ENCODE assay signal across 26 mouse cellular contexts in genomic region chr8:106263928-106264327, GRCm38 (mm10). TPM values are rescaled to one million over a fixed set of nuclear protein-coding genes. Genes with fewer than 3 reads are reported as not detected.
A peak's percentile ranks its signal among the peaks of the same experiment; 100 is the strongest.
DNase-seq lines count a peak whose midpoint lies in the region; ATAC-seq lines count a peak whose summit lies in the region.
"Had no signal": no experiment of that assay in that cellular context is flagged by ENCODE, and none has a peak within 500 bp of the region (broad histone marks: within the 10 kb centered on the region; RNA-seq: fewer than 3 reads in every experiment).

No protein-coding gene starts in this region.

- WGBS in forebrain, embryonic 14.5 days = 69% methylated on average over 4 of the region's 4 CpGs
- 79% methylated on average over 4 of the region's 4 CpGs for WGBS in forebrain, embryonic 12.5 days
- WGBS in neural tube, embryonic 14.5 days = 70% methylated on average over 4 of the region's 4 CpGs
- 79% methylated on average over 4 of the region's 4 CpGs for WGBS in liver, embryonic 11.5 days

- no peak overlapping the region for H3K27ac ChIP-seq in forebrain, embryonic 14.5 days (ENCODE audit: low read depth, low read length)
- no peak overlapping the region for H3K27ac ChIP-seq in forebrain, embryonic 12.5 days
- H3K27ac ChIP-seq in neural tube, embryonic 14.5 days (ENCODE audit: low read depth, low read length) = no peak overlapping the region
- no peak overlapping the region for H3K27ac ChIP-seq in liver, embryonic 11.5 days (ENCODE audit: low read depth, low read length)
- H3K27ac ChIP-seq: embryonic facial prominence, embryonic 13.5 days; heart, embryonic 13.5 days; liver, embryonic 13.5 days had no signal

- no peak overlapping the region for H3K9ac ChIP-seq in forebrain, embryonic 14.5 days (ENCODE audit: low read length)
- H3K9ac ChIP-seq in forebrain, embryonic 12.5 days = no peak overlapping the region
- 0 out of 2 replicates have a peak overlapping the region, but pooled peaks have one; percentile 11 for H3K9ac ChIP-seq in neural tube, embryonic 14.5 days (replicated peaks; ENCODE audit: low read depth, low read length)
- no peak overlapping the region for H3K9ac ChIP-seq in liver, embryonic 11.5 days (ENCODE audit: low read depth, low read length)
- H3K9ac ChIP-seq: embryonic facial prominence, embryonic 13.5 days; heart, embryonic 13.5 days; liver, embryonic 13.5 days had no signal

- peak; percentile 30; the same call in 1 of the 2 replicates for ATAC-seq in forebrain, embryonic 14.5 days
- ATAC-seq in forebrain, embryonic 12.5 days (ENCODE audit: low FRiP score) = no peak
- no peak for ATAC-seq in neural tube, embryonic 14.5 days (ENCODE audit: low read depth)
- ATAC-seq in liver, embryonic 11.5 days (replicated peaks; ENCODE audit: low FRiP score) = no peak; the same call in 1 of the 2 replicates
- ATAC-seq: CD4-positive, CD25-positive, alpha-beta regulatory T cell, adult 4 months; intestine, embryonic 16.5 days; lung, postnatal 0 days had no signal

- no peaks in the 10 kb centered on the region for H3K9me3 ChIP-seq in forebrain, embryonic 14.5 days (replicated peaks; ENCODE audit: control insufficient read depth, low read length)
- H3K9me3 ChIP-seq in forebrain, embryonic 12.5 days = no peaks in the 10 kb centered on the region
- no peaks in the 10 kb centered on the region for H3K9me3 ChIP-seq in neural tube, embryonic 14.5 days (ENCODE audit: control insufficient read depth, low read length)
- H3K9me3 ChIP-seq in liver, embryonic 11.5 days (ENCODE audit: control insufficient read depth, low read length) = no peaks in the 10 kb centered on the region
- H3K9me3 ChIP-seq: embryonic facial prominence, embryonic 13.5 days; heart, embryonic 13.5 days; liver, embryonic 13.5 days; megakaryocyte, embryonic 14.5 days had no signal

- peaks cover 8% of the 10 kb centered on the region for H3K4me1 ChIP-seq in forebrain, embryonic 14.5 days (ENCODE audit: control insufficient read depth, insufficient read depth, low read length)
- peaks cover 14% of the 10 kb centered on the region for H3K4me1 ChIP-seq in forebrain, embryonic 12.5 days
- H3K4me1 ChIP-seq in neural tube, embryonic 14.5 days (ENCODE audit: control insufficient read depth, insufficient read depth, low read length) = no peaks in the 10 kb centered on the region
- no peaks in the 10 kb centered on the region for H3K4me1 ChIP-seq in liver, embryonic 11.5 days (replicated peaks; ENCODE audit: control insufficient read depth, insufficient read depth, low read length)

- H3K4me3 ChIP-seq in forebrain, embryonic 14.5 days (ENCODE audit: low read depth, low read length) = no peak overlapping the region
- no peak overlapping the region for H3K4me3 ChIP-seq in forebrain, embryonic 12.5 days (replicated peaks)
- no peak overlapping the region for H3K4me3 ChIP-seq in neural tube, embryonic 14.5 days (ENCODE audit: low read depth, low read length)
- no peak overlapping the region for H3K4me3 ChIP-seq in liver, embryonic 11.5 days (ENCODE audit: low read depth, low read length)
- H3K4me3 ChIP-seq: embryonic facial prominence, embryonic 13.5 days; heart, embryonic 13.5 days; liver, embryonic 13.5 days; megakaryocyte, embryonic 14.5 days had no signal

- H3K27me3 ChIP-seq in forebrain, embryonic 14.5 days (replicated peaks; ENCODE audit: control insufficient read depth, insufficient read depth, low read length) = no peaks in the 10 kb centered on the region
- no peaks in the 10 kb centered on the region for H3K27me3 ChIP-seq in forebrain, embryonic 12.5 days
- H3K27me3 ChIP-seq in neural tube, embryonic 14.5 days (ENCODE audit: control insufficient read depth, insufficient read depth, low read length) = no peaks in the 10 kb centered on the region
- no peaks in the 10 kb centered on the region; the same call in 1 of the 2 replicates for H3K27me3 ChIP-seq in liver, embryonic 11.5 days (replicated peaks; ENCODE audit: control insufficient read depth, insufficient read depth, low read length)
- H3K27me3 ChIP-seq: embryonic facial prominence, embryonic 13.5 days; heart, embryonic 13.5 days; liver, embryonic 13.5 days had no signal

- DNase-seq in forebrain, embryonic 14.5 days (ENCODE audit: low spot score) = peak; percentile 49
- DNase-seq in left cerebral cortex, postnatal 4 days = peak; percentile 72
- DNase-seq in left cerebral cortex, adult 18-20 months (ENCODE audit: low spot score in 2 of 2) = no peak
- DNase-seq in neural tube, embryonic 10.5 days (ENCODE audit: extremely low spot score, low spot score) = no peak
- DNase-seq in liver, embryonic 11.5 days (ENCODE audit: low spot score) = no peak
- DNase-seq: adrenal gland, postnatal 25 days; cerebellum, adult 2 months; gastrocnemius, postnatal 10 days; heart, postnatal 10 days; kidney, adult 8-10 months; kidney, postnatal 10 days; layer of hippocampus, adult 9-11 months; liver, embryonic 13.5 days; lung, adult 18-20 months; lung, postnatal 4 days; right cerebral cortex, adult 18-20 months; spleen, adult 18-20 months; thymus, postnatal 14 days had no signal

- H3K36me3 ChIP-seq in forebrain, embryonic 14.5 days (ENCODE audit: control insufficient read depth, insufficient read depth, low read length) = peaks cover 43% of the 10 kb centered on the region
- H3K36me3 ChIP-seq in forebrain, embryonic 12.5 days (replicated peaks) = peaks cover 28% of the 10 kb centered on the region
- H3K36me3 ChIP-seq in neural tube, embryonic 14.5 days (ENCODE audit: control insufficient read depth, insufficient read depth, low read length) = peaks cover 15% of the 10 kb centered on the region
- no peaks in the 10 kb centered on the region; the same call in 1 of the 2 replicates for H3K36me3 ChIP-seq in liver, embryonic 11.5 days (ENCODE audit: control insufficient read depth, insufficient read depth, low read length)
- H3K36me3 ChIP-seq: liver, embryonic 13.5 days had no signal

- intact Hi-C loops in left cerebral cortex, postnatal 4 days (cut with DNase I) = loop anchor here (10.0 kb wide), 1 partner anchor 131 kb away; no protein-coding TSS in a partner anchor

- no peak overlapping the region for H3K4me2 ChIP-seq in forebrain, embryonic 14.5 days (ENCODE audit: low read length)
- H3K4me2 ChIP-seq in forebrain, embryonic 12.5 days = no peak overlapping the region
- H3K4me2 ChIP-seq in neural tube, embryonic 14.5 days (ENCODE audit: low read depth, low read length) = no peak overlapping the region
- no peak overlapping the region for H3K4me2 ChIP-seq in liver, embryonic 11.5 days
- H3K4me2 ChIP-seq: embryonic facial prominence, embryonic 13.5 days; heart, embryonic 13.5 days; liver, embryonic 13.5 days had no signal

RNA-seq across cellular contexts. Expression of gene Prmt7, which starts 53.2 kb away (rescaled TPM):
- 54.1 and 59.5 TPM in 2 replicates for polyA plus RNA-seq in forebrain, embryonic 14.5 days (2014; fragmentation: Nextera tagmentation; extraction: Ambion mirVana)
- polyA plus RNA-seq in forebrain, embryonic 12.5 days (2016; fragmentation: Nextera tagmentation; extraction: Ambion mirVana) = 58.7 and 59.2 TPM in 2 replicates
- 10 to 100 TPM; 45.7 to 49.5 TPM for total RNA-seq in left cerebral cortex, postnatal 4 days (2021)
- total RNA-seq in left cerebral cortex, adult 18-20 months (2021) = 10 to 100 TPM; 34.2 to 40.0 TPM
- 65.7 and 67.8 TPM in 2 replicates for polyA plus RNA-seq in neural tube, embryonic 14.5 days (2014; fragmentation: Nextera tagmentation; extraction: Ambion mirVana)
- polyA plus RNA-seq in liver, embryonic 11.5 days (2014; fragmentation: Nextera tagmentation; extraction: Ambion mirVana) = 65.1 and 75.7 TPM in 2 replicates

RNA-seq across cellular contexts. Expression of gene Slc7a6os, which starts 53.2 kb away (rescaled TPM):
- 27.7 and 33.8 TPM in 2 replicates for polyA plus RNA-seq in forebrain, embryonic 14.5 days (2014; fragmentation: Nextera tagmentation; extraction: Ambion mirVana)
- polyA plus RNA-seq in forebrain, embryonic 12.5 days (2016; fragmentation: Nextera tagmentation; extraction: Ambion mirVana) = 33.3 and 37.0 TPM in 2 replicates
- total RNA-seq in left cerebral cortex, postnatal 4 days (2021) = 10 to 100 TPM; 34.7 to 37.0 TPM
- total RNA-seq in left cerebral cortex, adult 18-20 months (2021) = 10 to 100 TPM; 26.2 to 27.0 TPM
- polyA plus RNA-seq in neural tube, embryonic 14.5 days (2014; fragmentation: Nextera tagmentation; extraction: Ambion mirVana) = 38.0 and 38.7 TPM in 2 replicates
- 34.8 and 36.5 TPM in 2 replicates for polyA plus RNA-seq in liver, embryonic 11.5 days (2014; fragmentation: Nextera tagmentation; extraction: Ambion mirVana)

Comparison
In these comparisons a context has a peak if more than half of its experiments do, and no peak if none do; other contexts are left out.
1. DNase-seq: peak in forebrain, embryonic 14.5 days (single experiment) and left cerebral cortex, postnatal 4 days (single experiment); none in left cerebral cortex, adult 18-20 months (0 of 2), neural tube, embryonic 10.5 days (single experiment) and liver, embryonic 11.5 days (single experiment).